Mouse (Mus musculus) gastrocnemius, postnatal 36 days (tissue): ENCODE data around the gene Pdia4. TPM values are rescaled to one million over a fixed set of nuclear protein-coding genes. Genes with fewer than 3 reads are reported as not detected.
A peak's percentile ranks its signal among the peaks of the same experiment; 100 is the strongest.
"Not testable (repeated sequence)": the region's sequence is repeated elsewhere in the genome, so short reads cannot be mapped to it uniquely, and the experiment has no call there.

ENCODE experiments used
- DNase-seq, 2 experiments: peaks; one replicate each; pipeline ENCODE4 v3.0.0; 2022
- intact Hi-C: fragments of 180-260 bp; cut with DNase I; formaldehyde crosslinking; loops from one replicate; pipeline ENCODE4 v1.15.1; 2025
- total RNA-seq, 2 experiments: library from RNA; stranded (reverse); gene quantifications; 2 replicates each; pipeline ENCODE4 v1.2.3; 2021

Gene Pdia4
- total RNA-seq, 2 experiments from 2014 or later = 12.4 to 14.2 TPM

DNA sequence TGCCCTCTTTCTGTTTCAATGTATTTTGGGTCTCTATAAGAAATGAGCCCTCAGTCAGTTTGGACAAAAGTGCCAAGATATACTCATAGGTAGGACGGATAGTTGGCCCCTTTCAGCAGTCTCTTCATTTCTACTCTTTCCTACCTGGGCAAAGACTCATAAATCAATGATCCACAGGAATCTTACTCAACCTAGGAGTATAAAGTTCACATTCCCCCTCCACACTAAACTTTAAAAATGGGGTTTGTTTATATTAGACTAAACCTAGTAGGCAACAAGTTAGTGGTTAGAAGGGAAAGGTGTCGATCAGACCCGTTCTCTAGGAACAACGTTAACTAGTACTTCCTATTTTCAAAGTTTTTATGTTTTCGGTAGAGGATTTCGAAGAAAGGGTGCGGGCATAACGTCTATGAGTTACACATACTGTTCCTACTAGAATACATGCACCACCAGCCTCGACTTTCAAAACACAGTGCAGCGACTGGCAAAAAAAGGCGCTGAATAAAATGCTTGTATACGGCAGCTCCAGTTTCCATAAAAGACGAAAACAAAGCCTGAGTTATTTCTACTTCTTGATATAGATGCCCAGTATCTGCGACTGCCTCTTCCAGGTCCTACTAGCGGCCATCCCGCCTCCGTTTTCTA, 837 bp downstream of the Pdia4 start:
- intact Hi-C loops = no loop called here
- DNase-seq = no peak

DNA sequence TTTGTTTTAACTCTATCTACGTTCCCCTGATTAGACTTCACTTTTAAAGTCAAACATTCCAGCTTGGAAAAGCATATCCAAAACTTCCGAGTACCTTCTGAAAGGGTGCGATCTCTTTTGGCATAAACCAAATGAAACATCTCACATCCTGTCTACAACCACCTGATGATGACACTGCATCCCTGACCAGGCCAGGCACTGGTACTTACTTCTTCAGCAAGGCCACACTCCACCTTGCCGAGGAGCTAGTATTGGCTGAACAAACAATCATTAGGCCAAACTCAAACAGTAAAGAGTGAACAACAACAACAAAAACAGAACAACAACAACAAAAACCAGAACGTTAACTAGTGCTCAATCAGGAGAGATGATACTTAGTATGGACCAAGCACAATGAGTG, 1.9 kb downstream of the Pdia4 start:
- intact Hi-C loops = no loop called here
- DNase-seq = no peak

DNA sequence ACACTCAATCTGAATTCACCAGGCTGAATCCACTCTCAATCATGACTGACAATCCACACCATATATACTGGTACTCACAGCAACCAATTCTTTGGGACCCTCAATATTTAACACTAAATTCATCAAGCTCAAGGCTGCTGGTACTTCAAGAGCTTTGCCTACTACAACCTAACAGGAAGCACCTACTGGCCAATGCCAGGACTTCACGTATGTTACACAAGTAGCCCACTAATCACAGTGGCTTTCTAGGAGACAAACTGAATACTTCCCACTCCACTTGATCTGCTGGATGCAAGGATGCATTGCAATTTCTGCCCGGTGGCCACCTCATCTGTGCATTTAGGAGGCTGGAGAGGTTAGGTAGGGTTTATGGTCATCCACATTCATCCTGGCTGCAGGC, 3.0 kb downstream of the Pdia4 start:
- intact Hi-C loops = no loop called here
- no peak for DNase-seq

DNA sequence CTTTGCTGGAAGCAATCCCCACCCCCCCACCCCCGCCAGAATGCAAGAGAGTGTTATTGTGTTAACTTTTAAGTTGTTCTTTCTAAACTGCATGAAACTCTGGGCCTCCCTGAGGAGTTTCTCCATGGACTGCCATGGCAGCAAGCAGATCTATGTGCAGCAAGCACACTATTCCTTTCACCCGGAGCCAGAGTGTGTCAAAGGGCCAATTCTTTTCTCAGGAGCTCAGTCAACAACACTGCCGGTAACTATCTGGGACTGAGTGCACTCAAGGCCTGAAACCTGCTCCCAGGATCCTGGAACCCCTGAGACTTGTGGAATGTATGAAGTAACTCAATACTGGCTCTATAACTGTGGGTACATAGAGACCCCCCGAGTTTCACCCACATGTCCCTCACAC, 4.2 kb downstream of the Pdia4 start:
- no peak for DNase-seq
- intact Hi-C loops = no loop called here

DNA sequence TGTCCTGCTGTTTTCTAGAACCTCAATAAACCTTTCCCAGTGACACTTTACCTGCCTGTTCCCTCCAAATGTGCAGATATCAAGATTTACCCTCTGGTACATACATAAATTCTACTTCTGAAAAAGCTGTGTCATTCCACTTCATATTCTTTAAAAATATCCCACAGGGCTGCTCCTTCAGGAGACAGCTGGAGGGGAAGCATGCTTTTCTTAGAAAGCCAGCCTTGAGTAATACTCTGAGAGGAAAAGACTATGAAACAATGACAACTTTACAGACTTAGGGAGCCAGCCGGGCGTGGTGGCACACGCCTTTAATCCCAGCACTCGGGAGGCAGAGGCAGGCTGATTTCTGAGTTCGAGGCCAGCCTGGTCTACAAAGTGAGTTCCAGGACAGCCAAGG, 4.7 kb downstream of the Pdia4 start:
- intact Hi-C loops = no loop called here

DNA sequence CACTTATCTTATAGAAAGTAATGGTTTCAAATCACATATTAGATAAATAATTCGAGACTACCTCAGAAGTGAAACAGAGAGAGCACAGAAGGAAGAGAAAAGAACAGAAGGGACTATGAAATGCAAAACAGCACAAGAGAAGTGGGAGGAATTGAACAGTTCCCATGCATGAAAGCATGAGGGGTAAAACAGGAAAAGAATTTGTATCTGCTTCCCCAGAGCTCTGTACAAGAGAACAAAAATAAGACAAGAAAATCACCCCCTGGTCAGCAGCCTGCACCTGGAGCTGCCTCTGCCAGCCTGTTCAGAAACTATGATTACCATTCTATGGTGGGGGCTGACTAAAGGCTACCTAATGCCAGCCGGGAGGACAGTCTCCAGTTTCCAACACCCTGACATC, 5.8 kb downstream of the Pdia4 start:
- intact Hi-C loops = no loop called here
- no peak for DNase-seq

More for the DNA sequence above, 4.7 kb downstream of the Pdia4 start:
- DNase-seq = no peak

DNA sequence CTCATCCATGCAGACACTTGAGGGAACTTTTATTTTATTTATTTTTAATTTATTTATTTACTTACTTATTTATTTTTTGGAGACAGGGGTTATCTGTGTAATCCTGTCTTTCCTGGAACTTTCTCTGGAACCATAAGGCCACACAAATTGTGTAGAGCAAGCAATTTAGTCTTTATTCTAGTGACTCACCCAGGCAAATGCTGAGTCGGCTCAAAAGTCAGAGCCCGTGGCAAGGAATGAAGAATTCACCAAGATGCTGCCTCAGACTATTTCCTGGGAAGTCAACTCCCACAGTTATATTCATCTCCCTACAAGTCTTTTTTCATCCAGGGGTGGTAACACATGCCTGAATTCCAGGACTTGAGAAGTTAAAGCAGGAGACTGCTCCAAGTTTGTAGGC, 7.7 kb downstream of the Pdia4 start:
- intact Hi-C loops = no loop called here
- no peak for DNase-seq

DNA sequence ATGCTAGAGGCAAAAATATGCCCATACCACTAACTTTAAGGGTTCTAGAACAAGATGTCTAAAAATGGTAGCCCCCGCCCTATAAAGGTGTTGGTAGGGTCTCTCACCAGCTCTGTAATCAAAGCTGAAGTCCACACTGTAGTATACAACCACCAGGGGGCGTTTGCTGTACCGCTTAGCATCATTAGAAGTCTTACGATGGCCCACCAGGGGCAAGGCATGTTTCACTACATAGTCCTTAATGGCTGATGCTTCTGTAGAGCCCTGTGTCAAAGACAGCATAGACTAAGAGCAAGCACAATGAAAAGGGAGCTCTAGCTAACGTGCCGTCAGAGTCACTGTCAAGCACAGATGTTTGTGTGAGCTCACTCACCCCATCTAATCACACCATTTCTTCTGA, 14.2 kb downstream of the Pdia4 start:
- intact Hi-C loops = loop anchor here (1.0 kb wide), 1 partner anchor 31 kb away; the partner anchor contains the start of gene Zfp786
- peak in 1 of 2 experiments; percentile 27 for DNase-seq

DNA sequence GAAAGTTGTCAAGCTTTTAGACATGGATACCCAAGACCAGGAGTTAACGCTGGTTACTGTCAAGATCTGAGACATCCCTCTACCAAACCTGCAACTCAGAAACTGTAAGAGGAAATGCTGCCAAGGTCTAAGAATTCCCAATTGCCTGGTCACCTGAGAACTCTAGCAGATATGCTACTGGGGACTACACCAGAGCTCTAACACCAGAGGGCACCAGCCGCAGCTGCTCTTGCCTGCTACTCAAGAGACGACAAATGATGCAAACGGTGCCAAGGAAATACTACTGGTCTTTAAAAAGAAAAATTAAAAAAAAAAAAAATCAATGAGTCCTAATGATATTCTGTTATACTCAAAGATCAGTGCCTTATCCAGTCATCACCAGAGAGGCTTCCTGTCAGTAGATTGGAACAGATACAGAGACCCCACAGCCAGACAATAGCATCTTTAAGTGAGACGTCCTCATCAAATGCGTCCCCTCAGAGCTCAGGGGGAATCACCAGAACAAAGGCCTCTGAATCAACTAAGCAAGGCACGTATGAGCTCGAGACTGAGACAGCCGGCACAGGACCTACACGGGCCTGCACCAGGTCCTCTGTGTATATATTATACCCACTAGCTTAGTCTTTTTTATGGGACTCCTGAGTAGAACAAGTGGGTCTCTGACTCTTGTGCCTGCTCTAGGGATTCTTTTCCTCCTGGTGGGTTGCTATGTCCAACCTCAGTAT, 19.0 kb downstream of the Pdia4 start:
- DNase-seq = no peak
- intact Hi-C loops = no loop called here

DNA sequence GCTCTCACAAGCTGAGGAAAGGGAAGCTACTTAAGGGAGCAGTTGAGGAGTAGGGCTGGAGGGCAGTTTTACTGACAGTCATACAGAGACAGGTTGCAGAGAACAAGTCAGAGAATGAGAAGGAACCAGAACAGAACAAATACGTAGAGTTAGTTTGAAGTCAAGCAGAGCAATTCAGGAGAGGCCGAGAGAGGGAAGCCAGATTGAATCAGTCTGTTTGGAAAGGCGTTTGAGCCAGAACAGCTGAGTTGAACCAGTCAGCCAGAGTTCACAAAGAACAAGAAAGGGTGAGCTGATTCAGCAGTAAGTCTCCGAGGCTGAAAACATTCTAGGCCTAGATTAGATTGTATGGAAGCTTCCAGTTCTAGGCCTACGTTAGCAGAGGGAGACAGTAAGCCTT, 19.9 kb downstream of the Pdia4 start:
- intact Hi-C loops = no loop called here
- DNase-seq = no peak

DNA sequence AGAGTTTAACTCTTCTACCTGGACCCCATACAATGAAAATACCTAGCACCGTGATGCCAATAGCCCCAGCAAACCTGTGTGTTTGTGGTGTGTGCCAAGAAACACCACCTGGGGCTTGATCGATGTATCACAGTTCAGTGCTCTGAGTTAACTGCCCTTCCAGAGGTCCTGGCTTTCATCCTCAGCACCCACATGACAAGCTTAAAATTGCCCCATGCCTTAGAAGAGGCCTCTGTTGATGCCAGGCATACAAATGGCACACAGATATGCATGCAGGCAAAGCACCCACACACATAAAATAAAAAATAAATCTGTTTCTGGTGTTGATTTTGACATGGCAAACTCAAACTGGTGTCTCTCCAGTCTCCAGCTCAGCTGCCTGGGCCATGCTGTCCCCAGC, 20.7 kb downstream of the Pdia4 start:
- intact Hi-C loops = no loop called here
- DNase-seq = no peak

DNA sequence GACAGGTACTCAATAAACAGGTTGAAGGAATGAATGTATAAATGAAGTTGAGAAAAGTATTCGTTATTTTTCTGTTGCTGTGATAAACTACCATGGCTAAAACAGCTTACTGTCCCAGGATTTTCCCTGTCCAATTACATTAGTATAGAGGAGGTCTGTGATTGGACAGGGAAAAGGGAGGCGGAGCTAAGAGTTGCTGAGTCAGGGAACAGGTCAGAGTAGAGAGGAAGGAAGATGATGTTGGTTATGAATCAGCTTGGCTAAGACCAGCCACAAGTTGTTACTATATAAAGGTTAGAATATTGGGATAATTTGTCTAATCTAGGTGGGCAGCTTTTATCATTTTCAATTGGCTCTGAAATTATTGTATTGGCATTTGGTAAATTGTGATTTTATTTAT, 22.5 kb downstream of the Pdia4 start:
- no peak for DNase-seq
- intact Hi-C loops = no loop called here

DNA sequence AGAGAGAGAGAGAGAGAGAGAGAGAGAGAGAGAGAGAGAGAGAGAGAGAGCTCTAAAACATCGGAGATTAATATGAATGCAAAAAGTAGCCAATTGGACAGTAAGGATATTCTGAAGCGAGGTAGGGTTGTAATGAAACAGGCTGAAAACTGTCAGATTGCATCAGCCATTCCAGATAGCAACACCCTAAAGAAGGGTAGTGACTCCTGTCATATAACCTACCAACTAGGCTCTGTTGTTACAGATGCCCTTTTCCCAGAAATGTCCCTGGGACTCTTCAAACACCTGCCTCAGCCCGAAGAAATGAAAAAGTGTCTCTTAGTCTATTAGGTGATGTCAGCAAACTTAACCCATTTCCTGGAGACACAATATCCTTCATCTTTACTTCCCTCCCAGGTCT, 24.4 kb downstream of the Pdia4 start:
- DNase-seq = no peak
- intact Hi-C loops = no loop called here

DNA sequence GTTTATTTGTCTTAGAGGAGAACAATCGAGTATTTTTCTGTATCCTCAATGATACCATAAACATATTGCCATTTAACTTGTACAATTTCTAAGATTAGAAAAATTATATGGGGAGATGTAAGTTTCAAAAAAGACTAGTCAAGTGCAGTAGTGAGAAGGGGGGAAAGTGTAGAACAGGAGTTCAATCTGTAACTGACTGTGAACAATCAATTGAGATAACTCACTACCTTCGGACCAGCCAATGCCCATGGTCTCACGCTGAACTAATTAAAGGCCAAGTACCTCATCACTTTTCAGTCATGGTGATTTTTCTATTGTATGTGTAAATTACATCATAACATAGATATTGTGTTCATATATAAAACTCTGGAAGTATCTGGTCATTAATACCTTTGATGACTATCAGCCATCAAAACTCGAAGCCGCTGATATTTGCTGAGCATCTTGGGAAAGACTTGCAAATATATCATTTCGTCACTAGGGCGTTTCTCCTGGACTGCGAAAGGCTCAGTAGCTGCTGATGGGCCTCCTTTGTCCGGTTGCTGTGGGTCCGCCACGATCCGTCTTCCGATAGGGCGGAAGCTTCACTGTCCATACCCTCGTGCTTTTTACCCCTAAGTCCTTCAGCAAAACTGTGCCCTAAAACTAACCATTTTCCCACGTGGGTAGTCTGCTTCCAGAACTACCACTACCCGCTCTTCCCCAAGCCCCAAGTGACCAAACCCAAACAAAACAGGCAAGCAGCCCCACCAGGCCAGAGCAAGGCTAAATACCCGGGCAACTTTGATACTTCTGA, 25.1 kb downstream of the Pdia4 start:
- intact Hi-C loops = no loop called here
- DNase-seq = peak; percentile 74 to 75

DNA sequence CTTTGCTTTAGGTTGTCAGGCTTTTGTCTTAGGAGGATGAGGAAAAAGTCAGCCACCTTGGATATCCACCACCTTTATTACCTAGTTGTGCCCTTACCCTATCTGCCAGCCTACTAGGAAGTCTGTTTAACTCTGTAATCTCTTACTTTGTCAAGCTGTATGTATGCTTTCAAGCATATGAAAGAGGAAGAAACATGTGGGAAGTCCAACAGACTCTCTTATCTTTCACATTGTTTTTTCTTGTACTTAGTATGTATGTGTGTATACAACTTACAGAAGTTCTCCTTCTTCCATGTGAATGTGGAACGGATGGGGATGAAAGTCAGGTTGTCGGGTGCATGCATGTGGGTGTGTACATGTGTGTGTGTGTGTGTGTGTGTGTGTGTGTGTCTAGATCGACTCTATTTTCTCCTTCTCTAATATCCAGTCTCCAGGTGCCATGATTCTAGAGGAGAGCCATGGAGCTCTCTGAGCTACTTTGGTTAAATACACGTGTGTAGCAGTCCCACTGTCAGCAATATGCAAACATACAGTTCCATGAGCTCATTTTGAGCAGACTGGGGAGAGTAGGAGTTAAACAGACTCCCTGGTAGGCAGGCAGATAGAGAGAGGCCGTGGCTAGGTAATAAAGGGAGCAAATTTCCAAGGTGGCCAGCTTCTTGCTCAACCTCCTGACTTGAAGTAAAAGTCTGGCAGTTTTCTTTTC, 28.4 kb downstream of the Pdia4 start:
- no peak for DNase-seq
- intact Hi-C loops = no loop called here

DNA sequence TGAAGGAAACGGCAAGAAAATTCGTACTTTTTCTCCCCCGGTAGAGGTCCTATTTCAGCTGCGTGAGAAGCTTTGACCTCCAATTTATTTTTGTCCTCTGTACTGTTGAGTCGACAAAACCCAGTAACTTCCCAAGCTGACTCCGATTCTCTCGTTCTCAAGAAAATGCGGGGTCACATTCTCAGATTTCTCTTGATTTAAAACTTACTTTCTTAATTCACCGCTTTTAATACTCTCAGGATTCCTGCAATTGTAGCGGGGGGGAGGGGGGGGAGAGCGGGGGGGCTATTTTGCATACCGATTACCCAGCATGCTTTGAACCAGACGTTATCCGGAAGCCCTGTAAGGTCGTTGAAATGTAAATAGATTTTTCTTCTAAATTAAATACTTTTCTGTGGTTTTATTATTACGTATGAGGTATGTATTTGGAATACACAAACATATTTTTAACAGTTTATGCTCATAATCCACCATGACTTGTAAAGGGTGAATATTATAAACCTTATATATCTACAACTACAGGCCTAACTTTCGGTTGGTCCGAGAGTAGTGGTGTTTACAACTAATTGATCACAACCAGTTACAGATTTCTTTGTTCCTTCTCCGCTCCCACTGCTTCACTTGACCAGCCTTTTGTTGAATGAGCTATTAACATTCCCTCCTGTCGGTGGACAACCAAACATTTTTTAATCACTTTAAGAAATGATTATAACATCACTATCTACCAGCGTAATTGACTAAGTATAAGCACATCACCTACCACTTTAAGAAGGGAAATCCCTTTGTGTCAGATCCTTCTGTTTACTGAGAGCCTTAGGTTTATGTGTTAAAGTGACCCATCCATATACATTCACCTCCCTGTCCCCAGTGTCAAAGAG, 31.9 kb downstream of the Pdia4 start:
- DNase-seq = no peak
- intact Hi-C loops = no loop called here

DNA sequence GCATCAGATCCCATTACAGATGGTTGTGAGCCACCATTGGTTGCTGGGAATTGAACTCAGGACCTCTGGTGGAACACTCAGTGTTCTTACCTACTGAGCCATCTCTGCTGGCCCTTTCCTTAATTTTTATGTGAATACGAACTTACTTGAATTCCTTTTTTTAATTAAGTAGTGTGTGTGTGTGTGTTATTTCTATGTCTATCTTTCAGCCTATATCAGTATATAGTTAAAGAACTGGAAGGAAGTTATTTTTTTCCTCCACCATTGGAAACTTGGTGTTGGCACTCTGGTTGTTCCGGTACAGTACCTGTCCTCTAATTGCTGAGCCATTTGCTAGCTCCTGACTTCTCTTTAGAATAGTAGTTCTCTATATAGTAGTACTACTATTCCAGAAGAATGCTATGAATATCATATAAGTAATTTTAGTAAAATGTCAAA, 32.6 kb downstream of the Pdia4 start:
- intact Hi-C loops = no loop called here
- no peak for DNase-seq

DNA sequence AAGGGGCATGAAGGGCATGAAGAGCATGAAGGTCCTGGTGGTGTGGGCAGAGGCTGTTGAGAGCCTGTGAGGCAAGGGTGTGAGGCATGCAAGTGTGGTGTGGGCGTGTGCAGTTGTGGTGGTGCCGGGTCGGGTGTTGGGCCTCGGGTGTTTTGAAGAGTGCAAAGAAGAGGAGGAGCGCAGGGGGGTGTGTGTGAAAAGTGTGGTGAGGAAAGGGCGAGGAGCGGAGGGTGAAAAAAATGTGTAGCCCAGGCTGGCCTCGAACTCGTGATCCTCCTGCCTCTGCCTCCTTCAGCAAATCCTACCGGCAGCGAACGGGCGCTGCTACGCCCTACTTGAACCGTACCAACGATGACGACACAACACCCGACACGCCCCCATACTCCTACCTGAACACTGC, 41.5 kb downstream of the Pdia4 start:
- intact Hi-C loops, DNase-seq: not testable (repeated sequence)

DNA sequence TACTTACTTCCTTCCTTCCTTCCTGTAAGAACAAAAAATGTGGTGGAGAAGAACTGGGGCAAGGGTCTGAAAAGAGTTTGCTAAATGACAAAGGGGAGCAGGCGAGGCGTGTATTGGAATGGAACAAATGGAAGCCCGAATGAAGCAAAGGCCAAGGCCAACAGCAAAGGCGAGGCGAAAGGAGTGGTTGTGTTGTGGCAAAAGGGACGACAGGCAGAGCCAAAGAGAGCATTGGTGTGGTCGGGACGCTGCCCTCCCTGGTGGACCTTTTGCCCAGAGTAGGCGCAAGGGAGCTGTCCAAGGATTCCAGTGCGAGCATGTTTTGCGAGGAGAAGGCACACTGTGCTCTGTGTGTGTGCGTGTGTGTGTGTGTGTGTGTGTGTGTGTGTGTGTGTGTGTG, 42.1 kb downstream of the Pdia4 start:
- intact Hi-C loops, DNase-seq: not testable (repeated sequence)

DNA sequence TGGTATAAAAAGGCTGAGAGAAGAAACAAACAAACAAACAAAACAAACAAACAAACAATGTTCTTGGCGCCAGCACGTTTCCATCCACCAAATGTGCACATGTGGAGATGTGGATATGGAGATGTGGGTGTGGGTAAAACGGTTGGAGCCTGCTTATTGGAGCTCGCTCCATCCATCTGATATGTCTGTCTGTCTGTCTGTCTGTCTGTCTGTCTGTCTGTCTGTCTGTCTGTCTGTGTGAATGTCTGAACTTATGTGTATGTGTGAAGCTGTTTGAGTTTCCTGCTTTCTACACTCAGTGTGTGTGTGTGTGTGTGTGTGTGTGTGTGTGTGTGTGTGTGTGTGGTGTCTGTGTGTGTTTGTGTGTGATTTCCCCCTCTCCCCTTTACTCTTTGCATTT, 43.4 kb downstream of the Pdia4 start:
- DNase-seq, intact Hi-C loops: not testable (repeated sequence)
